Mouse (Mus musculus): ENCODE results near the gene Cyp17a1.

- TF ChIP-seq POLR2A (IDR thresholded peaks at IDR 0.05; ENCODE audit: borderline replicate concordance, extremely low read depth, insufficient read depth, insufficient read length, poor library complexity, severe bottlenecking) (no peak), CTCF (IDR thresholded peaks at IDR 0.05; ENCODE audit: borderline replicate concordance, extremely low read depth, insufficient read depth, insufficient read length) (no peak)
Observed at GRCm38 (mm10) chr19:46641420-46642085, 31.4 kb downstream of the Cyp17a1 start.
